Mouse (Mus musculus) stomach, embryonic 15.5 days (tissue): ENCODE results near the gene Ermap. TPM values are rescaled to one million over a fixed set of nuclear protein-coding genes. Genes with fewer than 3 reads are reported as not detected.

ENCODE experiments used
- ATAC-seq: fragments of 200-750 bp; cut with Nextera tagmentation; 2 replicates; pipeline ENCODE4 v1.8.0; 2017; ENCODE audit warnings: low read depth, moderate number of reproducible peaks, moderate TSS enrichment; ENCODE audit not compliant: insufficient read depth, low FRiP score
- H3K27ac ChIP-seq: fragments of 300-500 bp; sonication (generic); 2 replicates; pipeline ENCODE4 v1.5.1; 2015; ENCODE audit warnings: mild to moderate bottlenecking, inconsistent platforms
- H3K27me3 ChIP-seq: fragments of 300-500 bp; sonication (generic); replicated peaks from 2 replicates; pipeline ENCODE4 v1.6.1; 2015; ENCODE audit warnings: inconsistent platforms
- H3K36me3 ChIP-seq: fragments of 300-500 bp; sonication (generic); 2 replicates; pipeline ENCODE4 v1.6.1; 2015; ENCODE audit warnings: inconsistent platforms
- H3K4me1 ChIP-seq: fragments of 300-500 bp; sonication (generic); 2 replicates; pipeline ENCODE4 v1.6.1; 2015; ENCODE audit warnings: inconsistent platforms
- H3K4me2 ChIP-seq: fragments of 300-500 bp; sonication (generic); 2 replicates; pipeline ENCODE4 v1.6.1; 2015; ENCODE audit warnings: mild to moderate bottlenecking, inconsistent platforms
- H3K4me3 ChIP-seq: fragments of 300-500 bp; sonication (generic); replicated peaks from 2 replicates; pipeline ENCODE4 v1.5.1; 2015; ENCODE audit warnings: inconsistent platforms
- H3K9ac ChIP-seq: fragments of 300-500 bp; sonication (generic); 2 replicates; pipeline ENCODE4 v1.6.1; 2015; ENCODE audit warnings: inconsistent platforms
- H3K9me3 ChIP-seq: fragments of 300-500 bp; sonication (generic); 2 replicates; pipeline ENCODE4 v1.6.1; 2016; ENCODE audit warnings: inconsistent platforms
- WGBS: fragments of 180-500 bp; shearing (Covaris S2); methylation state at CpG from one replicate; pipeline ENCODE4 v1.1.7; 2015; 5-methylcytosine and 5-hydroxymethylcytosine counted together
- microRNA counts: library from miRNA; unstranded; fragments of <30 nt; microRNA quantifications from one replicate; lab custom pipeline; 2016
- microRNA-seq: library from miRNA; unstranded; fragments of <30 nt; microRNA quantifications from one replicate; pipeline ENCODE4, GENCODE M21; 2016
- polyA plus RNA-seq: library from polyadenylated mRNA; unstranded; fragments of >200 nt; fragmentation: Nextera tagmentation; extraction: Ambion mirVana; gene quantifications from 2 replicates; pipeline ENCODE4 v1.2.1, GENCODE M21; 2015

Ermap gene
- polyA plus RNA-seq, 1 experiment from 2014 or later: 30.3 TPM

DNA sequence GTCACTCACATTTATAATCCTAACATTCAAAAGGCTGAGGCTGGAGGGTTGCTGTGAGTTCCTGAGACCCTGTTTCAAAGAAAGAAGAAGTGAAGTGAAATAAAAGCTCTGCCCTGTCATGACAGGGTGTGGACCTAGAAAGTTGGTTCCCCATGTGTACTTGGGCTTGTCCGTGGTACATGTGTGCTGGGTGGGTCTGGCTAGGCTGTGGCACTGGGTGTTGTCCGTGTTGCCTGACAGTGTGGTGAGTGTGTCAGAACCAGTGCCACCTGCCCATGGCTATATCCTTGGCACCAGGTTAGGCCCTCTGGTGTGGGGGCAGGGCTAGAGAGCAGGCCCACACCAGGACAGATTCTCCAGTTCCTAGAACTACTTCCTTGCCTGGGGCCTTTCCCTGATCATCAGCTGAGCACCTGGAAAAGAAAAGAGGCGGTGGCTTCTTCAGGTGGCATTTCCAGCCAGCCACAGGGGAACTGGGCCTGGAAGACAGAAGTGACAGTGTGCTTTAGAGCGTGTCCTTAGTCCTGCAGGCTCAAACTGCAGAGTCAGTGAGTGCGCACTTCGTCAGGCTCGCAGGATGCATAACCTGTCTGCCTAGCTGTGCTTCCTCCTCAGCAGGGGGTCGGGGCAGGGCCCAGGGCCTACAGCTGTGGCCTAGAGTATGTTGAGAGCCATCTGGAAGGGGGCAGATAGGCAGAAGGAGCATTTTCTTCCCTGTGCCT, 58.5 kb downstream of the Ermap start:
- Histone ChIP-seq H3K27me3 (no peaks in the 10 kb centered on the region), H3K4me2 (no peak overlapping the region), H3K9ac (no peak overlapping the region), H3K36me3 (peaks cover 50% of the 10 kb centered on the region), H3K27ac (peak overlapping the region; percentile 26; the same call in 1 of the 2 replicates), H3K4me3 (no peak overlapping the region), H3K9me3 (no peaks in the 10 kb centered on the region), H3K4me1 (no peaks in the 10 kb centered on the region)
- no peak for ATAC-seq
- WGBS: 78% methylated on average over 8 of the region's 8 CpGs

DNA sequence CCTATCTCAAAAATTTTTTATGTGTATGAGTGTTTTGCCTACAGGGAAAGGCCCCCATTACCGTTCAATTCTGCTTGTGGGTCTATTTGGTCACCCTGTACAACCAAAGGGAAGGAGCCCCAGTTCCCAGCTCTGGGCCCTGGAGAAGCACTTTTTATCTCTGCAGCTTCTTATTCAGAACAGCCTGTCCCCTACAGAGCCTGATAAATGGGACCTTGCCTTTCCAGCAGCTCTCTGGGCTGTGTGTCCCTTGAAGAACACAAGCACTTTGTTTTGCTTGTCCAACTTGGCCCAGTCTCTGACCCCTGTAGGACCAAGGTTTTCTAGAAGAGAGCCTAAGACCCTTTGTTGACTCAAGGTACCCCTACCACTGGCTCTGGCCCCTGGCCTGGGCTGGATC, 60.7 kb downstream of the Ermap start:
- Histone ChIP-seq H3K36me3 (peaks cover 29% of the 10 kb centered on the region), H3K27ac (no peak overlapping the region), H3K4me1 (peaks cover 10% of the 10 kb centered on the region), H3K4me3 (no peak overlapping the region), H3K9me3 (no peaks in the 10 kb centered on the region), H3K27me3 (no peaks in the 10 kb centered on the region), H3K4me2 (no peak overlapping the region), H3K9ac (no peak overlapping the region)
- no peak for ATAC-seq
- WGBS: 88% methylated on average over 1 of the region's 1 CpGs

DNA sequence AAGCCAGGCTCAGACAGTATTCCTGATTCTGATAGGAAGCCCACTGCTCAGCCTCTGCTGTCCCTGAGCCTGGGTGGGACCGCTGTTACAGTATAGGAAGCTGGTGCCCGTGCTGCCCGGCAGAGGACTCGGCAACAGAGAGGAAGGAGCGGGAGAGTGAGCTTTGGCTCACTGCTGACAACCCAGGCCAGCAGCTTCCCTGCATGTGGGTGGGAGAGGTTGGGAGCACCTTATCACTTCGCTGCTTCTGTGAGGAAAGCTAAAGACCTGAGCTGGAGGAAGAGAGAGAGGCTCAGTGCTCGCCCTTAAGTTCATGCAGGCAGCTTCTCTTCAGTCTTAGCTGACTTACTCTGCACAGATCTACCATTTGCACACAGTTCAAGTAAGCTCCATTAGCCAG, 61.3 kb downstream of the Ermap start:
- Histone ChIP-seq H3K4me2 (no peak overlapping the region), H3K4me1 (peaks cover 13% of the 10 kb centered on the region), H3K27me3 (no peaks in the 10 kb centered on the region), H3K9ac (no peak overlapping the region), H3K27ac (no peak overlapping the region), H3K36me3 (peaks cover 29% of the 10 kb centered on the region), H3K4me3 (no peak overlapping the region), H3K9me3 (no peaks in the 10 kb centered on the region)
- ATAC-seq: no peak
- 72% methylated on average over 7 of the region's 7 CpGs for WGBS

DNA sequence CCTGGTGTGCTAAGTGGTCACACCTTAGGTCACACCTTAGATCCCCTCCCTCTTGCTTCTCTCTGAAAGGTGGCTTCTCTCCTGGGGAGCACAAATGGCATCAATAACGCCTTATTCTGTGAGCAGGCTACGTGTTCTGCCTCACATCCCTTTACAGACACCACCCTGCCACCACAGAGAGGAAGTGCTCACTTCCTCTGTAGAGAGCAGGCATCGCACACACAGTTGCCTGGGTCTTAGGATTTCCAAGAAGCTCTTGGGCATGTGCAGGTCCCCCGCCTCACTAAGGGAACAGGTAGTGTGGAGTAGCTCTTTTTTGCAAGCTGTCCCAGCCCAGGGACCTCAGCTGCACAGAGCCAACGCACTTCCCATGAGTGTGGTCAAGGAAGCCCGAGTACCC, 62.6 kb downstream of the Ermap start:
- H3K4me3 ChIP-seq: no peak overlapping the region
- peaks cover 13% of the 10 kb centered on the region for H3K4me1 ChIP-seq
- H3K4me2 ChIP-seq: no peak overlapping the region
- ATAC-seq: no peak
- H3K36me3 ChIP-seq: peaks cover 18% of the 10 kb centered on the region
- 63% methylated on average over 6 of the region's 6 CpGs for WGBS
- no peaks in the 10 kb centered on the region for H3K27me3 ChIP-seq
- no peak overlapping the region for H3K9ac ChIP-seq
- H3K27ac ChIP-seq: no peak overlapping the region
- no peaks in the 10 kb centered on the region for H3K9me3 ChIP-seq

- no peak overlapping the region for H3K27ac ChIP-seq
- H3K4me2 ChIP-seq: no peak overlapping the region
- 74% methylated on average over 9 of the region's 9 CpGs for WGBS
- no peak overlapping the region for H3K9ac ChIP-seq
- ATAC-seq: no peak
- no peaks in the 10 kb centered on the region for H3K9me3 ChIP-seq
- H3K27me3 ChIP-seq: no peaks in the 10 kb centered on the region
- no peak overlapping the region for H3K4me3 ChIP-seq
- H3K4me1 ChIP-seq: peaks cover 19% of the 10 kb centered on the region
- H3K36me3 ChIP-seq: peaks cover 20% of the 10 kb centered on the region; the same call in 1 of the 2 replicates
Observed at GRCm38 (mm10) chr4:119125577-119126270, 64.1 kb downstream of the Ermap start.

MicroRNAs within 50 kb of the gene (microRNA counts, 519-probe panel; counts per million panel counts)
- microRNA mmu-miR-1957 (lab: Ali Mortazavi, UCI): 1,846 counts per million, percentile 17 among the panel's probes with 10 or more counts

Small RNA genes lying within 50 kb of the gene (microRNA-seq; reads per million reads assigned to microRNA genes)
- gene Mir1957a: not detected

Other genes with a start within 250 kb of the Ermap start
- not detected in 2 replicates for gene Lao1, start 228.4 kb downstream of the Ermap start, polyA plus RNA-seq
- gene Slc2a1, start 81.3 kb downstream of the Ermap start, polyA plus RNA-seq: 119 and 129 TPM in 2 replicates
- 4.6 and 5.5 TPM in 2 replicates for gene Zfp691, start 15.8 kb downstream of the Ermap start, polyA plus RNA-seq
- 125 and 128 TPM in 2 replicates for gene Svbp, start 5.3 kb upstream of the Ermap start, polyA plus RNA-seq
- not detected in 2 replicates for gene Tmem269, start 28.2 kb upstream of the Ermap start, polyA plus RNA-seq
- gene AU022252, start 42.7 kb upstream of the Ermap start, polyA plus RNA-seq: 28.1 and 29.1 TPM in 2 replicates
- gene P3h1, start 42.9 kb upstream of the Ermap start, polyA plus RNA-seq: 33.6 and 37.6 TPM in 2 replicates
- gene Cldn19, start 65.4 kb upstream of the Ermap start, polyA plus RNA-seq: 0.14 TPM in 1 of 2 replicates, not detected in the other
- 615 and 648 TPM in 2 replicates for gene Ybx1, start 104.6 kb upstream of the Ermap start, polyA plus RNA-seq
- gene Ppih, start 130.5 kb upstream of the Ermap start, polyA plus RNA-seq: 71.6 and 90.5 TPM in 2 replicates
- gene Ccdc30, start 225.5 kb upstream of the Ermap start, polyA plus RNA-seq: 7.5 and 14.0 TPM in 2 replicates
- 33.5 and 35.4 TPM in 2 replicates for gene Ppcs, start 232.4 kb upstream of the Ermap start, polyA plus RNA-seq
- 0.26 and 0.46 TPM in 2 replicates for gene Zmynd12, start 232.8 kb upstream of the Ermap start, polyA plus RNA-seq